Mouse (Mus musculus) adrenal gland, postnatal 14 days (tissue): ENCODE measurements at regions not wholly inside any gene's neighbourhood (a gene's known extent, or its start where the extent isn't known, plus 50 kb on each side); places are given as distances from the start of the nearest gene placed in this dataset.

Source experiments
- DNase-seq: peaks from one replicate; pipeline ENCODE4 v3.0.0; 2021; ENCODE audit warnings: mixed read lengths

DNA sequence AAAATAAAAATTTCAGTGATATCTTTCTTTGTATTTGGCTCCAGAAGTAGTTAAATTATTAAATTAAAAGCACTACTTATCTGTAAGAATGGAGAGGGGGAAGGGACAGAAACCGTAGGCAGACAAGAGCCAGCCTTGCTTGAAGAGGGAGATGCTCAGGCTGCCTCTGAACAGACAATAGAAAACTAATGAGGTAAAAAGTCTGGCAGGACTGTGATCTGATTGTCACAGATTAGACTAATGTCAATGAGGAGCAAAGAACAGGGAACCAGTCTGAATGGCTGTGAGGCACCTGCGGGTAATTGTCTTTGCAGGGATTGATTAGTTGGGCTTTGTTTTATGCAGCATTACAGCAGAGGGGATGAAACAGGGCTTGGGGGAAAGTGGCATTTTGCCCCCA is 362.3 kb upstream of the Fam92a start:
- DNase-seq, result no peak

DNA sequence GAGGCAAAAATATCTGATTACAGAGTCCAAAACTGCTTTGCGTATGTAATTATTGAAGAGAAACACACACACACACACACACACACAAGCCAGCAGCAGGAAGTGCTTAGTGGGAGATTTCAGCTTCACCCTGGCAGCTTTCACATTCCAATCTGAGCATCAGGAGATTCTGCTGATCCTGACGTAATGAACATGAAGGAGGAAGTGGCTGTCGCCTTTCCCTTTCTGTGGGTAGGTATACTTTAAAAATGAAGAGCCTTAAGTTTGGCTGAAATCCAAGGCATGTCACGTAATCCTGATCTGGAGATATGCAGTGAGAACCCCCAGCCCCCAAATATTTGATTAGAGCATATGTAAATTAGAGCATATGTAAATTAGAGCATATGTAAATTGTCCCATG is 361.1 kb upstream of the Fam92a start:
- no peak for DNase-seq

DNA sequence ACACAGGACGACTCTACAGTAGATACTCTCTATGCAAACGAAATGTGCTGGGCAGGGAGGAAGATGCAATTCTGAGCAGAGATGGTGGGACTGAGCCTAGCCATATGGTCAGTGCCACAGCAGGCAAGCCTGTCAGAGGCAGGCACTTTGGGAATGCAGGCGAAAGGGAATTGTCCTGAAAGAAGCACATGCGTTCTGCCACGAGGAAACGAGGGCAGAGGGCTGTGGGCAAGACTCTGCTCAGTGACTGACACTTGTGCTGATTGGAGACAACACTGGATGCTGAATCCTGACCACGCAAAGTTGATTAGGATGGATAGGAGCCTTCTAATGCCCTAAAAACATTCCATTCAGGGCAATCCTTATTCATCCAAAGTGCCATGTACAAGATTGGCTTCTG is 350.5 kb upstream of the Fam92a start:
- DNase-seq, result no peak

DNA sequence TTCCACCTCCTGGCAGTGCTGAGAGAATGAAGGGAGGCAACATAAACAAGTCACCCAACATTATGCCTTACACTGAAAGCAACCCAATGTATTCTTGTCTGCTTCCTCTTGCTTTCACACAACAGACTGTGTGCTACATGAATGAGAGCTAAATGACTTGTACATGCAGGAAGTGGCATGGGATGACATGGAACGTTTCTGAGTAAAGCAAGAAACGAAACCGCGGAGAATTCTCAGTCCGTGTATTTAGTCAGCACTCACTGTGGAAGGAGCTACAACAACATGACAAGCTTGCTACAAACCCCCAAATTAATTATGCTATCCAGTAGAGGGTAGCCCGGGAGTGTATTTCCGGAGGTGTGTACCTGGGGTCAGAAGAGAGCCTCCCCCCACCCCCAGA is 349.4 kb upstream of the Fam92a start:
- DNase-seq, result no peak

DNA sequence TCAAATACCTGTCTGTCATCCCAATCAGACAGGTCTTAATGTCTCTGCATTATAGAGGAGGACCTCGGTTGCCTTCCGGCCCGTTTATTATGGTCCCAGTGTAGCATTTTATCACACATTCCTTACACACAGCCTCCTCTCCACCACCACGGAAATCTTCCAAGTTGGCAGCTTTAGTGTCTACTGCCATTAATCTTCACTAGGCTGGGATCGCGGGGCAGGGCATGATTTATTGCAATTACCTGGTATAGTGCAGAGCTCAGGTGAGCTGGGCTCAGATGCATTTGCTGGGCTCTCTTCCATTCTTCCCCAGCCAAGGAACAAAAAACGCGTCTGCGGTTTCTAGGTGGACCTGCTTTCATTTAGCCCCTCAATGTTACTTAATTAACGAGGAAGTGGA is 344.7 kb upstream of the Fam92a start:
- no peak for DNase-seq

DNA sequence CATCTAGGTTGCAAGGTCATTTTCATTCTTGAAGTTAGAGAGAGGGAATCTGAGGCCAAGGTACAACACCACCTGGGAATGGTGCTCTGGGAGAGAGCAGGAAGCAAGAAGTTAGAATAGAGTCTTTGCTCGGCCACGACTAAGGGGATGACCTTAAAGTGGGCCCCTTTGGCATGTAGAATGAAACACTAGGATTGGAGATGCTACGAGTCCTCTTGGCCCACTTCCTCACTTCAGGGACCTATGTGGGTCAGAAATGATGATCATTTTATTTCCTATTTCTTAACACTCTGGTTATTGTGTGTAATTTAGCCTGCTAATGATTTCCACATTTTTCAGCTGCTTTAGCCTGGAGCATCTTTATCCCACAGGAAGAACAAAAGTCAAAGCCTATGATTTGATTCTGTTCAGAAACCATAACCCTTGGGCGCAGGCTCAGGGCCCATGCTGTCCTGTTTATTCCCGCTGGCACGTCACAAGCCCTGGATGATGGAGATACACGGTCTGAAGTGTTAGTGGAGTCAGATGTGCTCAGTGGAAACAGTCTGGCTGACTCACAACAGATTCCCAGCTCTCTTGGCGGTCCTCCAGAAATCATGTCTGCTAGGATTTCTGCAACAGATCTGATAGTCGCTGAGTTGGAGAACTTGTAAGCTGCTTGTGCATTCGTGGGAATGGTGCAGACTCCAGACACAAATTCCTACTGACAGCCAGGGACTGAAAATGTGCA is 340.0 kb upstream of the Fam92a start:
- DNase-seq, result peak; percentile 68

DNA sequence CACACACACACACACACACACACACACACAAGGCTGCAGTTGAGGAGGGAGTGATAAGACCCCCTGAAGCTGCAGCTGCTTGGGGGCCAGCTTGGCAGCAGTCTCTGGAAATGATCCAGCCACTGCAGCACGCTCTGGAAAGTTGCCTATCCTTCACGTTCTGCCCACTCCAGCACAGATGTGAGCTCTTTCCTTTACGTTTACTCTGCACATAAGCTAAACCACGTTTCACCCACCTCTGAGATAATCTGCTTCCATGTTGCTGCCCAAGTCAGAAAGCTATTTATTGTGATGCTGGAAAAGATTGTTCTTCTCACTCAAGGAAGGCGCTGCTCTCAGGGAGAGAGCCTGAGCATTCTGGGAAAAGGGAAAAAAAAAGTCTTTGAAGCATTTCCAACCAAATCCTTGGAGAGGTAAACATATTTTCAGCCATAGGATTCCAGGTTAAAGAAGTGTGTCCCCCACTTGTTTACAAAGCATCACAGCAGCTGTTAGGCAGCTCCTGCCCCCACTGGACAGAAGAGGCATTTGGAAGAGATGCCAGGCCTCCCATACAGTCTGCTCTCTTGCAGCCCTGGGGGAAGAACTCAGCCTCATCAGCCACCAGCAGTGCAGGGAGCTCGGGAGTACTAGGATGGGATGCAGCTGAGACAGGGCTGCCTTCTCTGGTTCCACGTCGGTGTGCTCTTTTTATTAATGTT is 335.2 kb upstream of the Fam92a start:
- DNase-seq, result no peak

DNA sequence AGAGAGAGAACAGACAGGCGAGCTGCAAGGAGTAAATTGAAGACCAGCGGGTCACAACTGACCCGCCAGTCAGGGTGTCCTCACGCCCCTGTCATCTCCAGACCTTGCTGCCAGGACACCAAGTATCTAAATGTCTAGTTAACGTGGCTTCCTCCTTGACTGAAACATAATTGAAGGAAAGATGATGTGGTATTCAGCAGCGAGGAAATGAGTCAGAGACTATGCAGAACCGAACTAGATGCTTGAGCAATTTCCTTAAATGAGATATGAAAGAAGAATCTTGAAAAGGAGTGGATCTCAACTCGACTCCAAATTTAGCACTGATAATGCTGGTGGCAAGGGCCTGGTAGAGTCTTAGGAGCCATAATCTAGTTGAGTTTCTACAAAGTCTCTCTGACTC is 329.3 kb upstream of the Fam92a start:
- DNase-seq, result no peak

DNA sequence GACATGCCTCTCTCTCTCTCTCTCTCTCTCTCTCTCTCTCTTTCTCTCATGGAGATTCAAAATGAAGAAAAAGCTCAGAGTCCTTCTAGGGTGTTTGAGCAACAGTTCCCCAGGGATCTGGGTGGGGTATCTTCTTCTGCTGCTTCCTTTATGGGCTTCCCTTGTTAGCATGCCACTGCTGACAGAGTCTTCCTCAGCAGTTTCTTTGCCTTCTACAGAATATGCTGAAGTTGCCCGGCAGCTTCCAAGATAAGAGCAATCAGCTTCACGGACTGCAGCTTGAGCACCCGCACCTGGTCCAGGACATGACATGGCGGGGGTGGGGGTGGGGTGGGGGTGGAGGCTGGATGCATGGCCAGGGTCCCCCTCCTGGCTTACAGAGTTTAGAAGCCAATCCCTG is 326.6 kb upstream of the Fam92a start:
- DNase-seq, result no peak

DNA sequence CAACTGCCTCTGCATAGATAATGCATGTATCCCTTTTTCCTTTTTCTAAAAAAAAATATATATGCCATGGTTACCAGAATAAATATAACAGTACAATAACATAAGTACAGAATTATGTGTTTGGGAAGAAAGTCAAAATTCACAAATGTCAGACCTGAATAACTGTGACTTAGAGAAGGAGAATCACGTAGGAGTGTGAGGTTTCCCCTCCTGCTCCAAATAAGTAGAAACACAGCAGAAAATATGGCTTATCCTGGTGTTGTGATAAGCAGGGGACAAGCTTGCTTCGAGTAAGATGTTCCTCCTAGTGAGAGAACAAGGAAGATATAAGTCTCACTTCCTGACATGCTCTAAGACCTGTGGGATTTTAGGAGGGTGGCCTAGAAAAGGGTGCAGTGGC is 320.7 kb upstream of the Fam92a start:
- DNase-seq, result no peak

DNA sequence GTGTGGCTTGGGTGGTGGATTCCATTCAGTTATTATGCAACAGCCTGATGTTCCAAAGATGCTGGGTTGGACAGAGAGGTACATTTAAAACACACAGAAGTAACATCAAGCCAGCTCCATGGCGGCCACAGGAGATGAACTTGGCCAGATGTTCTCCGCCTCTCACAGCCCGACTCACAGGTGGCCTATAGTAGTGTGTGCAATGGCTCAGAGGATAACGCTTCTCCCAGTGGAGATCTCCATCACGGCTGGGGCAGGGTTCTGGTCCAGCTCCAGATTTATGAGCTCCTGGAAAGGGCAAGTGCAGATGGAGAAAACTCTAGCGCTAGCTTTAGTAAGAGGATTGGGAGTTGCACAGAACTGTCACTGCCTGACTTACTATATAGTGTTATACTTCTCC is 319.5 kb upstream of the Fam92a start:
- no peak for DNase-seq

DNA sequence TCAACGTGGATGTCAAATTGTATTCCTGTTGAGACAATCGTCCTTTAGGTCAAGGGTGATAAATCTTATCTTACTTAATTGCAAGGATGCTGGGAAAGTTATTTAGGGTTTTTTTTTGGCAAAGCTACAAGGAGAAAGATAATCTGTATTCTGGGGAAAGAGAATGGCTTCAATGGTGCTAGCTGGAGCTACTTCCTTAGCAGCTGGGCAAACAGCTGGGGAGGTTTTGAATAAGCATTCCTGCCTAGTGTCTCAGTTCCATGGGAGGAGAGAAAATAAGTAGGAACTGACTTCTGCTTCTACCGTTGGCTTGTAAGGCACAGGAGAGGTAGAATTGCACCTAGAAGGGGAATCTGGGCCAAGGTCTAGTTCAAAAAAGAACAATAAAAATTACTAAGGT is 318.3 kb upstream of the Fam92a start:
- no peak for DNase-seq

DNA sequence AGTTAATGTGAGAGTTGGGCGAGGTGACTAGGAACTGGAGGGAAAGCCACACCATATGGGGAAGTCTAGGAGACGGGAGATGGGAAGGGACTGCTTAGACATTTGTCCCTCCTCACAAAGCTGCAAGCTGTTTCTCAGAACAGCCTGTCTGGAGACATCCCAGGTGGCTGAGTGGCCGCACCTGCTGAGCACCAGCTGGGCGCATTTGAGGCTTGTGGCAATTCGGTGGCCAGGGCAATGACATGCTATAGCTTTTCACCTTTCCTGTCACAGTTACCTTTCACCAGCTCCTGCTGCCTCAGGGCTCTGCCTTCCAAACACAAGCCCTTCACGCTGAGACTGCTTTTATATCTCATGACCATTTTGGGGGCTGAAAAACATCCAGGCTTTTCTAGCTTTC is 317.5 kb upstream of the Fam92a start:
- no peak for DNase-seq

DNA sequence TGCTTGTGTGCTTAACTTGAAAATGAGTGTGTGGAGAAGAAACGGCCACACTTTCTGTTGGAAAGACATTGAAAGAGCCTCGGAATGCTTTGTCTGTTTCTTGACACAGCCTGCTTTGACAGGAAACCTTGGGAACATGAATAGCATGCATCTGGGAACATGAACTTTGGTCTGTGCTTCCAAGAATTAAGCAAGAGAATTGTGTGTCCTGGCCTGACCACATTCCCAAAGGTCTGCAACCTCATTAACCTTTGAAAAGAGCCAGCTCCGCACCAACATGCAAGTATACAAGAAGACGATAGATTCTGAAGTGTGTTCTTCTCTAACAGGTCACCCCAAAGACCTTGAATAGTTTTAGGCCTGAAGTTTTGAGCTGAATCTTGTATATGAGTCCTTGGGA is 309.7 kb upstream of the Fam92a start:
- peak; percentile 11 for DNase-seq

DNA sequence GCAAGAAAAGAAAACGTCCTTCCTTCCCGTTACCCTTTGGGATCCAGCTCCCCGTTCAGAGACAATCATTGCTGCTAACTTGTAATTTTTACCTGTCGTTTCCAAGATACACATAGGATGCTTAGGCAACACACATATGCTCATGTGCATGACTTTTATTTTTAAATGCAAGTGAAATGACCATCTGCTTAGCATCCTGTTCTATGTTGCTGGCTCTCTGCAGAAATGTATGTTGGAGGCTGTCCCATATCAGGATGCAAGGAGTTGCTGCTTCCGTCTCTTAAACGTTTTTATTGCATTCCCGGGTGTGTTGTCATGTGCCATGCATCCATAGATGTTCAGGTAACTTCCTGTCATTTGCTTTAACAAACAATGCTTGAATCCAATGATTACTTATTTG is 304.9 kb upstream of the Fam92a start:
- no peak for DNase-seq

DNA sequence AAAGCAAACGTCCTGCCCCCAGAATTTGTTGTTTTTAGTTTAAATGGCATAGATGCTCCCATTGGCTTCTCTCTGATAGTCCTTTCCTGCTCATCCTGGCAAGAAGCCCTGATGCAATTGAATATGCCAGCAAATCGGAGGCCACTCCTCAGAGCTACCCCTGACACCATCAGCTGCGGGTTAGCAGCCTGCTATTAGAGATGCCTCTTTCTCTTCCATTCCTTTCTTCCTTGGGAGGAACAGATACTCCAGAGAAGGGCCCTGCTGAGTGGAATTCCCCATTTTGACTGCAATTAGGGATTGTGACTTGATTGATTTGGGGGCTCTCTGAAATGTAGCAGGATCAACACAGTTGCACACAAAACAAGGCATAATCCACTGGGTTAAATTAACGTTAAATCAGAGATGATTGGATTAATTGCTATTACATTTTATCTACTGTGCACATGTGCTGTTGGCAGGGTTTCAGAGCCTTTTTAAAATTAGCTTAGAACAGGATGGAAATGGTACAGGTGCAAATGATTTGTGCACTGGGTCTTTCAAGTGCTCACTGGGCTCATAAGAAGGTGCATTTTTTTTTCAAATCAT is 303.3 kb upstream of the Fam92a start:
- DNase-seq, result no peak

DNA sequence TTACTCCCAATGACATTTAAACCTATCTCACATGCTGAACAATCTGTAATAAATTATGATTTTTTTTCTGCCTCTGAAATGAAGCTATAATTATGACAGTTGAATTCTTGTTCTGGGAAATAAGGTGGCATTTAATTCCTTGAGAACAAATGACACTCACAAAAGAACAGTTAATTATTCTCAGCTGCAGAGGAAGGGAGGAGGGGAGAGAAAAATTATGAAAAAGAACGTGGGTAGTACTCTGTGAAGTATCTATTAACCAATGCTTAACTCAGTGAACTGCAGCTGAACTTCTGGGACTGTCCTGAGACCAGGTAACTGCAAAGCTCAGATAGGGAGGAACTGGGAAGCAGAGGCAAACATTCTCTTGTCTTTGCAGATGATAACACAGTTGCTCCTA is 302.6 kb upstream of the Fam92a start:
- DNase-seq, result no peak

DNA sequence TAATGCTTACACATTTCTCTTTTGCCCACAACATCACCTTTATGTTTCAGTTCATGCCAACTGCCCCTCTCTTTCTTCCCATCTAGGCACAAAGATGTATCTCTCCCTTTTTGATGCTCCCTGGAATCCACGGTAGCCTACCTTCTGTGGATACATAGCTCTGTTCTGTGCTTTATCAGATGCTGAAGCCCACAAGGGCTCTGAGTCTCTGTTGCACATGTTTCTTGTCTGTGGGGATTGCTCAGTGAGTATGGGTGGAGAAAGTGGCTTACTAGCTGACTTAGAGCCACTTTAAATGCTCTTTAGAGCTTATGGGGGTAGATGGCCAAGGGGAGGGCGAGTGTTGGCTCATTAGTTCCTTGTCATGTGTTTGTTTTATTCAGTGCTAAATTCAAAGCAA is 289.9 kb upstream of the Fam92a start:
- no peak for DNase-seq

DNA sequence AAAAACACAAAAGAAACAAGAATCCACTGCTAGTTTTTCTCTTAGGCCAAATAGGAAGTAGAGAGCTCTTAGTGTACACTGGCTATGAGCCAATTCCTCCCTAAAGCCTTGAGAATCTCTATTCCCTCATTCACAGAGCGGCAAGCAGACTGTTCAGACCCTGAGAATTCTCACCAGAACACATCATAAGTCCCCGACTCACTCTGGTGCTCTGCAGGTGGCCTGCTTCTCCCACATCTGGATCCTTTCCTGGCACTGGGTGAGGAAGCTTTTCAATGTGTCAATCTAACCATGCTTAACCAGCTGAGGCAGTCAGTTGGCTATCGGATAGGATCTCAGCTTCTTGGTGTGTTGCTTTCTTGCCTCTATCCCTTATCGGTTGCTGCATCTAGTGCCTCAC is 289.4 kb upstream of the Fam92a start:
- DNase-seq, result peak; percentile 15

DNA sequence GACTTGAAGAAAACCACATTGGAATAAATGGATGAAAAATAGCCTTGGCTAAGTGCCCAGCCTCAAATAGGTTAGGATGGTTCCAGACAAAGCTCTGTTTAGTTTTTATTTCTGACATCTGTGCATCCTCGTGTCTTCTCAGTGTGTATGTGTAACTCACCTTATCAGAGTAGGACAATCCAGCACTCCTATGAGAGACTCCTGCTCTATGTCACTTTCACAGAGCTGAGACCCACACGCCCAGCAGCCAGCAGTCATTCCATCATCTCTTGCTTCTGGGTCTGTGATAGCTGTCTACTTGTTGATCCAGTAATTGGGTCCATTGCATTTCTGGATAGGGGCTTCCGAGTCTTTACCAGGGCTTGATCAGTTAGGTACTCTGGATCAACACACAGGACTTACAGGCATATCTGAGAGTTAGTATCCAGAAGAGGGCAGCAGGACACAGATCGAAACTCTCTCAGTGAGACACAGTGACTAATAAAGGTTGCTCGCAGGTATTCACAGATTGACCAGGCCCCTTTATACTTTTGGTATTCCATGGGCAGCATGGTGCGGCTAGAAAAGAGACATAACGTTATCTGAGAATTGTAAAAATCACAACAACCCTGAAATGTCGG is 286.3 kb upstream of the Fam92a start:
- DNase-seq, result no peak

DNA sequence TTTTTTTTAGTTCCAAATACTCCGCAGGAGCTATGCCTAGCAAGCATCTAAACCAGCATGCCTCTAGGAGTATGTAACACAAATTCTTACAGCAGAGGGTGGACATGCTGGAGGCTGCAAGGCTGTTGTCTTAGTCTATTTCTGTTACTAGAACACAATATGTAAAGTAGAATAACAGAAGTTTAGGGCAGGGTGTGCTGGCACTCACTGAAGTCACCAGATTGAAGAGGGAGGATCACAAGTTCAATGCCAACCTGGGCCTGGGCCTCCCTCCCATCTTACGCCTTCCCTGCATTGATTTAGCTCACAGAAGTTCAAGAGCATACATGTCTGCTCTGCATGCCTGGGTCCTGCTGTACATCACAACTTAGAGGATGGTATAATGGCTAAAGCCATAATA is 280.3 kb upstream of the Fam92a start:
- DNase-seq, result no peak

DNA sequence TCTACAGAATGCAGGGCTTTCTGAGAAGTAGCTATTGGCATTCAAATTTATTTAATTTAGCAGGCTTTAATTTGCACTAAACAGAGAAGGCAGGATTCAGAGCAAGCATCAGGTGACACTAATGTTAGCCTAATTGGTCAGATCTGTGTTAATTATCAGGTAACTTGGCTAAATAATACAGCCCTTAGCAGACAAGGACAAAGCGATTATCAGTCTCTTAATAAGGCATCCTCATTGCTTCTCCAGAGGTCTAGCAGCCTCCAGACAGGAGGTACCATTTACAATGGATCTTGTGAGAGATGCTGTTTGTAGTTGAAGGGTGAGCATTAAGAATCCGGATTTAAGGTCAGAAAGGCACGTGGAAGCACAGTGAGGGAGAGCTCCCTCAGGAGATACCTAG is 253.7 kb upstream of the Fam92a start:
- DNase-seq, result no peak

DNA sequence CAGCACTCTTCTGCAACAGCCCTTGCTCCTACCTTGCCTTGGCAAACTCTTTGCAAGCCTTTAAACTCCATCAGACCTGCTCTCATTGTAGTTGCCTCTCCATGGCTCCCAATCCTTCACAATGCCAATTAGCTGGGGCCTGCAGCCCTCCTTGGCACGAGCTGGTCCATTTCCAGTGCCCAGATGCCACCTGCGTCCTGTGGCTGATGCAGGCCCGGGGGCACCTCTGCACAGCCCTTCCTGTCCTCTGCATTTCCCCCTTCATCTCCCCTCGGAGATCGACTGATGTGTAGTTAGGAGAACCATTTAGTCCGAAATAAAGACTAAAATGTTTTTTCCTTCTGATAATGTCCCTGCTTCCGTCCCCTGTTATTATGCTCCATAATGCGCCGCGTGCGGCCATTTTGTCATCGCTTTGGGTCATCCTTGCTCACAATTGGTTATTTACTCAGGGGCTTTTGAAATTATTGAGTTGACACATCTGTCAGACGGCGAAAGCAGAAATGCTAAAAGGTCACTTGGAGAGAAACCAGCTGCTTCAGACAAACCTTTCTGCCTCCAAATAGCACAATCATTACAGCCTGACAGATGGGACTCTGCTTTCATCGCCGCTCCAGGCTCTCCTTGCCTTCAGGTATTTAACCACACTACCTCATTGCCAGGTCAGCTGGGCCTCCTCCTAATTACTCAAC is 250.0 kb upstream of the Fam92a start:
- DNase-seq, result no peak
